Mouse (Mus musculus) embryo, embryonic 11.5 days (tissue): Measurements from ENCODE around the gene D5Ertd579e.
"Not testable (repeated sequence)": the region's sequence is repeated elsewhere in the genome, so short reads cannot be mapped to it uniquely, and the experiment has no call there.

Source experiments
- DNase-seq: peaks from one replicate; pipeline ENCODE4 v3.0.0-alpha.2; 2012; ENCODE audit warnings: low read depth, low spot score

D5Ertd579e gene

GRCm38 (mm10) chr5:36683586-36683985 is 12.2 kb downstream of the D5Ertd579e start:
- DNase-seq = no peak

- no peak for DNase-seq
Observed at GRCm38 (mm10) chr5:36681219-36681618, 14.6 kb downstream of the D5Ertd579e start.

GRCm38 (mm10) chr5:36679918-36680598 is 15.8 kb downstream of the D5Ertd579e start:
- no peak for DNase-seq

- DNase-seq = peak; percentile 16
Observed at GRCm38 (mm10) chr5:36678799-36679198, 17.0 kb downstream of the D5Ertd579e start.

- DNase-seq = no peak
Observed at GRCm38 (mm10) chr5:36677907-36678306, 17.9 kb downstream of the D5Ertd579e start.

- DNase-seq = no peak
Observed at GRCm38 (mm10) chr5:36675466-36675865, 20.4 kb downstream of the D5Ertd579e start.

GRCm38 (mm10) chr5:36674658-36675433 is 21.0 kb downstream of the D5Ertd579e start:
- DNase-seq = no peak

GRCm38 (mm10) chr5:36669021-36670008 is 26.5 kb downstream of the D5Ertd579e start:
- DNase-seq = no peak

GRCm38 (mm10) chr5:36668572-36668971 is 27.3 kb downstream of the D5Ertd579e start:
- no peak for DNase-seq

GRCm38 (mm10) chr5:36667986-36668385 is 27.8 kb downstream of the D5Ertd579e start:
- DNase-seq = not testable (repeated sequence)

- no peak for DNase-seq
Observed at GRCm38 (mm10) chr5:36667165-36667564, 28.7 kb downstream of the D5Ertd579e start.

GRCm38 (mm10) chr5:36666699-36667098 is 29.1 kb downstream of the D5Ertd579e start:
- not testable (repeated sequence) for DNase-seq

- no peak for DNase-seq
Observed at GRCm38 (mm10) chr5:36663329-36663728, 32.5 kb downstream of the D5Ertd579e start.

- DNase-seq = not testable (repeated sequence)
Observed at GRCm38 (mm10) chr5:36660977-36661760, 34.7 kb downstream of the D5Ertd579e start.

- no peak for DNase-seq
Observed at GRCm38 (mm10) chr5:36625612-36626011, 70.2 kb downstream of the D5Ertd579e start.

- no peak for DNase-seq
Observed at GRCm38 (mm10) chr5:36623670-36624069, 72.2 kb downstream of the D5Ertd579e start.

GRCm38 (mm10) chr5:36621058-36621449 is 74.8 kb downstream of the D5Ertd579e start:
- no peak for DNase-seq

- DNase-seq = no peak
Observed at GRCm38 (mm10) chr5:36620409-36621057, 75.3 kb downstream of the D5Ertd579e start.

- no peak for DNase-seq
Observed at GRCm38 (mm10) chr5:36618890-36619289, 76.9 kb downstream of the D5Ertd579e start.

- DNase-seq = no peak
Observed at GRCm38 (mm10) chr5:36618356-36618755, 77.5 kb downstream of the D5Ertd579e start.
